12 mouse cellular contexts compared by ENCODE assay signal in genomic region chr2:163596873-163597155, GRCm38 (mm10). TPM values are rescaled to one million over a fixed set of nuclear protein-coding genes. Genes with fewer than 3 reads are reported as not detected.
DNase-seq lines count a peak whose midpoint lies in the region; ATAC-seq lines count a peak whose summit lies in the region.
"Had no signal": no experiment of that assay in that cellular context is flagged by ENCODE, and none has a peak within 500 bp of the region (broad histone marks: within the 10 kb centered on the region; RNA-seq: fewer than 3 reads in every experiment).

No protein-coding gene starts in this region.

- H3K4me1 ChIP-seq in hindbrain, embryonic 13.5 days (replicated peaks), result peaks cover 7% of the 10 kb centered on the region
- peaks cover 3% of the 10 kb centered on the region for H3K4me1 ChIP-seq in hindbrain, embryonic 12.5 days
- H3K4me1 ChIP-seq in lung, embryonic 16.5 days (replicated peaks; ENCODE audit: control insufficient read depth, insufficient read depth, low read length), result peaks cover 13% of the 10 kb centered on the region
- H3K4me1 ChIP-seq in stomach, embryonic 15.5 days, result 0 out of 2 replicates have a peak, but pooled peaks cover 3% of the 10 kb centered on the region

- no peaks in the 10 kb centered on the region for H3K9me3 ChIP-seq in hindbrain, embryonic 13.5 days
- H3K9me3 ChIP-seq in hindbrain, embryonic 12.5 days (replicated peaks), result no peaks in the 10 kb centered on the region
- H3K9me3 ChIP-seq in lung, embryonic 16.5 days (ENCODE audit: control insufficient read depth, low read length), result no peaks in the 10 kb centered on the region
- no peaks in the 10 kb centered on the region for H3K9me3 ChIP-seq in stomach, embryonic 15.5 days
- H3K9me3 ChIP-seq: embryonic facial prominence, embryonic 15.5 days had no signal

- no peak for ATAC-seq in hindbrain, embryonic 13.5 days (ENCODE audit: low FRiP score)
- ATAC-seq in hindbrain, embryonic 12.5 days (ENCODE audit: low FRiP score), result no peak
- ATAC-seq in lung, embryonic 16.5 days (ENCODE audit: low read depth), result no peak
- ATAC-seq in stomach, embryonic 15.5 days (ENCODE audit: insufficient read depth, low FRiP score, low read depth), result no peak
- ATAC-seq: forebrain, embryonic 14.5 days had no signal

- peaks cover 4% of the 10 kb centered on the region; the same call in 1 of the 2 replicates for H3K27me3 ChIP-seq in hindbrain, embryonic 13.5 days
- H3K27me3 ChIP-seq in hindbrain, embryonic 12.5 days, result no peaks in the 10 kb centered on the region; the same call in 1 of the 2 replicates
- H3K27me3 ChIP-seq in lung, embryonic 16.5 days (ENCODE audit: control insufficient read depth, insufficient read depth, low read depth, low read length), result no peaks in the 10 kb centered on the region
- no peaks in the 10 kb centered on the region for H3K27me3 ChIP-seq in stomach, embryonic 15.5 days (replicated peaks)
- H3K27me3 ChIP-seq: embryonic facial prominence, embryonic 15.5 days had no signal

- DNase-seq in cerebellum, postnatal 10 days, result peak; percentile 41 to 59
- no peak for DNase-seq in cerebellum, adult 18-20 months
- DNase-seq in lung, adult 18-20 months, result no peak
- no peak for DNase-seq in right cerebral cortex, postnatal 14 days
- DNase-seq: adrenal gland, adult 2 months; thymus, adult 2 months had no signal

- 0 out of 2 replicates have a peak overlapping the region, but pooled peaks have one; percentile 0 for H3K27ac ChIP-seq in hindbrain, embryonic 13.5 days
- no peak overlapping the region for H3K27ac ChIP-seq in hindbrain, embryonic 12.5 days
- H3K27ac ChIP-seq in lung, embryonic 16.5 days (ENCODE audit: low read length), result peak overlapping the region; percentile 86
- H3K27ac ChIP-seq in stomach, embryonic 15.5 days, result 0 out of 2 replicates have a peak overlapping the region, but pooled peaks have one; percentile 2
- H3K27ac ChIP-seq: embryonic facial prominence, embryonic 15.5 days had no signal

- H3K4me3 ChIP-seq in hindbrain, embryonic 13.5 days, result no peak overlapping the region
- no peak overlapping the region for H3K4me3 ChIP-seq in hindbrain, embryonic 12.5 days
- no peak overlapping the region for H3K4me3 ChIP-seq in lung, embryonic 16.5 days (ENCODE audit: low read length)
- no peak overlapping the region for H3K4me3 ChIP-seq in stomach, embryonic 15.5 days (replicated peaks)
- H3K4me3 ChIP-seq: embryonic facial prominence, embryonic 15.5 days had no signal

- no peak overlapping the region for H3K4me2 ChIP-seq in hindbrain, embryonic 13.5 days
- no peak overlapping the region for H3K4me2 ChIP-seq in hindbrain, embryonic 12.5 days (replicated peaks)
- H3K4me2 ChIP-seq in lung, embryonic 16.5 days (ENCODE audit: low read depth, low read length), result no peak overlapping the region
- no peak overlapping the region for H3K4me2 ChIP-seq in stomach, embryonic 15.5 days
- H3K4me2 ChIP-seq: embryonic facial prominence, embryonic 15.5 days had no signal

- no peaks in the 10 kb centered on the region for H3K36me3 ChIP-seq in hindbrain, embryonic 13.5 days
- H3K36me3 ChIP-seq in hindbrain, embryonic 12.5 days, result no peaks in the 10 kb centered on the region
- H3K36me3 ChIP-seq in lung, embryonic 16.5 days (ENCODE audit: control insufficient read depth, insufficient read depth, low read length), result no peaks in the 10 kb centered on the region
- H3K36me3 ChIP-seq in stomach, embryonic 15.5 days, result no peaks in the 10 kb centered on the region
- H3K36me3 ChIP-seq: embryonic facial prominence, embryonic 15.5 days had no signal

- H3K9ac ChIP-seq in hindbrain, embryonic 13.5 days, result no peak overlapping the region
- no peak overlapping the region for H3K9ac ChIP-seq in hindbrain, embryonic 12.5 days
- no peak overlapping the region for H3K9ac ChIP-seq in lung, embryonic 16.5 days (ENCODE audit: low read length)
- no peak overlapping the region for H3K9ac ChIP-seq in stomach, embryonic 15.5 days
- H3K9ac ChIP-seq: embryonic facial prominence, embryonic 15.5 days had no signal

- 84% methylated on average over 3 of the region's 3 CpGs for WGBS in hindbrain, embryonic 13.5 days
- WGBS in hindbrain, embryonic 12.5 days, result 70% methylated on average over 3 of the region's 3 CpGs
- 37% methylated on average over 3 of the region's 3 CpGs for WGBS in lung, embryonic 16.5 days
- WGBS in stomach, embryonic 15.5 days, result 65% methylated on average over 3 of the region's 3 CpGs

RNA-seq across cellular contexts. Expression of gene Ttpal, which starts 5.3 kb away (rescaled TPM):
- polyA plus RNA-seq in hindbrain, embryonic 13.5 days (2015; fragmentation: Nextera tagmentation; extraction: Ambion mirVana), result 42.0 and 48.1 TPM in 2 replicates
- 51.5 and 52.0 TPM in 2 replicates for polyA plus RNA-seq in hindbrain, embryonic 12.5 days (2016; fragmentation: Nextera tagmentation; extraction: Ambion mirVana)
- 29.5 and 31.2 TPM in 2 replicates for polyA plus RNA-seq in lung, embryonic 16.5 days (2015; fragmentation: Nextera tagmentation; extraction: Ambion mirVana)
- polyA plus RNA-seq in stomach, embryonic 15.5 days (2015; fragmentation: Nextera tagmentation; extraction: Ambion mirVana), result 26.2 and 26.9 TPM in 2 replicates

RNA-seq across cellular contexts. Expression of gene Serinc3, which starts 48.1 kb away (rescaled TPM):
- polyA plus RNA-seq in hindbrain, embryonic 13.5 days (2015; fragmentation: Nextera tagmentation; extraction: Ambion mirVana), result 37.5 and 38.7 TPM in 2 replicates
- 36.2 and 38.4 TPM in 2 replicates for polyA plus RNA-seq in hindbrain, embryonic 12.5 days (2016; fragmentation: Nextera tagmentation; extraction: Ambion mirVana)
- polyA plus RNA-seq in lung, embryonic 16.5 days (2015; fragmentation: Nextera tagmentation; extraction: Ambion mirVana), result 71.5 and 72.8 TPM in 2 replicates
- polyA plus RNA-seq in stomach, embryonic 15.5 days (2015; fragmentation: Nextera tagmentation; extraction: Ambion mirVana), result 46.3 and 49.1 TPM in 2 replicates

Comparison
In these comparisons a context has a peak if more than half of its experiments do, and no peak if none do; other contexts are left out.
1. DNase-seq: peak in cerebellum, postnatal 10 days (2 of 2); none in cerebellum, adult 18-20 months (0 of 2), lung, adult 18-20 months (0 of 2) and right cerebral cortex, postnatal 14 days (single experiment).